Comparison of ENCODE assay signal across 28 mouse cellular contexts in the genomic region with DNA sequence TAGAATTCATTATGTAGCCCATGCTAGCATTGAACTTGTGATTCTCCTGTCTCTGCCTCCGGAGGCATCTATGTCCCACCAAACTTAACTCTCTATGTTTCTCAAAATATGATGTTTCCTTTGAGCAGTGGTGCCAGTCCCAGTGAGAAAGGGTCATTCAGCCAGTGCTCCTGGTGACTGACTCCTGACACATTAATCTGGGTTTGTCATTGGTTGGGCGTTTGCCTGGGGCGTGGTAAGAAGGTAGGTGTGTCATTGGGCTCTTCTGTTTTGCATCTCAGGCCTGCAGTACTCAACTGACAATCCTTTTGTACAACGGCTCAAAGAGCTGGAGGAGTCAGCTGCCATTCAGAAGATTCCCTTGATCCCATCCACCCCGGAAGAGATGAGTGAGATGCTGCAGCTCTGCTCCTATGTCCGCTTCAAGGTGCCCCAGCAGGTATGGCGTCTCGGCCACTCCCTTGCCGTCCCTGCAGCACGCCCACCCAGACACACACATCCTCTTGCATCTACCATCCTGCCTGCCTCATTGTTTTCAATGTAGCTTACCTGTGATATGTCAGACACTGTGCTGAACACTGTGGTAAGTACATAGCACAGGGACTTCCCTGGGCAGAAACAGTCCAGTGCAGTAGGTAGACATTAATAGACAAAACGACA. TPM values are rescaled to one million over a fixed set of nuclear protein-coding genes. Genes with fewer than 3 reads are reported as not detected.
DNase-seq lines count a peak whose midpoint lies in the region; ATAC-seq lines count a peak whose summit lies in the region.
"Had no signal": no experiment of that assay in that cellular context is flagged by ENCODE, and none has a peak within 500 bp of the region (broad histone marks: within the 10 kb centered on the region; RNA-seq: fewer than 3 reads in every experiment).

No protein-coding gene starts in this region.

- 87% methylated on average over 11 of the region's 11 CpGs for WGBS in forebrain, embryonic 11.5 days
- 84% methylated on average over 11 of the region's 11 CpGs for WGBS in forebrain, embryonic 12.5 days
- WGBS in midbrain, embryonic 10.5 days = 84% methylated on average over 11 of the region's 11 CpGs

- H3K36me3 ChIP-seq in forebrain, embryonic 11.5 days (ENCODE audit: control insufficient read depth, insufficient read depth, low read length) = no peaks in the 10 kb centered on the region; the same call in 1 of the 2 replicates
- H3K36me3 ChIP-seq in forebrain, embryonic 12.5 days (replicated peaks) = peaks cover 39% of the 10 kb centered on the region
- H3K36me3 ChIP-seq in midbrain, embryonic 10.5 days = peaks cover 25% of the 10 kb centered on the region
- H3K36me3 ChIP-seq: G1E; lung, embryonic 15.5 days had no signal

- DNase-seq in forebrain, embryonic 11.5 days (ENCODE audit: low spot score) = peak; percentile 41
- DNase-seq in kidney, postnatal 36 days = peak; percentile 21 to 26
- no peak for DNase-seq in kidney, adult 18-20 months
- peak; percentile 66 for DNase-seq in ES-CJ7 (ENCODE audit: low read depth, low spot score)
- peak; percentile 61 for DNase-seq in induced T-regulatory cell, adult 2 months (ENCODE audit: low read depth)
- no peak for DNase-seq in thymus, postnatal 25 days
- no peak for DNase-seq in midbrain, embryonic 10.5 days (ENCODE audit: low spot score)
- DNase-seq: cerebellum, postnatal 14 days; gastrocnemius, postnatal 10 days; heart, postnatal 36 days; kidney, adult 8-10 months; kidney, postnatal 14 days; thymus, adult 18-20 months; thymus, postnatal 4 days had no signal

- H3K4me2 ChIP-seq in forebrain, embryonic 11.5 days (ENCODE audit: low read depth, low read length, severe bottlenecking) = no peak overlapping the region
- no peak overlapping the region for H3K4me2 ChIP-seq in forebrain, embryonic 12.5 days
- H3K4me2 ChIP-seq: forebrain, embryonic 13.5 days; heart, embryonic 15.5 days; hindbrain, embryonic 13.5 days; limb, embryonic 13.5 days; liver, embryonic 11.5 days; lung, embryonic 15.5 days; midbrain, embryonic 13.5 days; neural tube, embryonic 13.5 days; stomach, embryonic 15.5 days had no signal

- H3K4me1 ChIP-seq in forebrain, embryonic 11.5 days (replicated peaks; ENCODE audit: control insufficient read depth, insufficient read depth, low read length) = no peaks in the 10 kb centered on the region
- H3K4me1 ChIP-seq in forebrain, embryonic 12.5 days = no peaks in the 10 kb centered on the region
- H3K4me1 ChIP-seq in midbrain, embryonic 10.5 days = no peaks in the 10 kb centered on the region
- H3K4me1 ChIP-seq: forebrain, embryonic 13.5 days; heart, embryonic 15.5 days; hindbrain, embryonic 13.5 days; limb, embryonic 13.5 days; lung, embryonic 15.5 days; midbrain, embryonic 13.5 days; neural tube, embryonic 13.5 days; stomach, embryonic 15.5 days had no signal

- H3K9ac ChIP-seq in forebrain, embryonic 11.5 days (ENCODE audit: low read length) = no peak overlapping the region
- H3K9ac ChIP-seq in forebrain, embryonic 12.5 days = no peak overlapping the region
- H3K9ac ChIP-seq: forebrain, embryonic 13.5 days; heart, embryonic 15.5 days; hindbrain, embryonic 13.5 days; limb, embryonic 13.5 days; lung, embryonic 15.5 days; midbrain, embryonic 13.5 days; neural tube, embryonic 13.5 days; stomach, embryonic 15.5 days had no signal

- H3K27ac ChIP-seq in forebrain, embryonic 11.5 days (ENCODE audit: low read depth, low read length) = no peak overlapping the region
- H3K27ac ChIP-seq in forebrain, embryonic 12.5 days = no peak overlapping the region
- H3K27ac ChIP-seq in midbrain, embryonic 10.5 days (replicated peaks) = no peak overlapping the region
- H3K27ac ChIP-seq: forebrain, embryonic 13.5 days; heart, embryonic 15.5 days; hindbrain, embryonic 13.5 days; layer of hippocampus, adult 2 months; limb, embryonic 13.5 days; lung, embryonic 15.5 days; midbrain, embryonic 13.5 days; neural tube, embryonic 13.5 days; stomach, embryonic 15.5 days had no signal

- H3K9me3 ChIP-seq in forebrain, embryonic 11.5 days (ENCODE audit: control insufficient read depth, low read length) = no peaks in the 10 kb centered on the region
- H3K9me3 ChIP-seq in forebrain, embryonic 12.5 days = no peaks in the 10 kb centered on the region
- H3K9me3 ChIP-seq in midbrain, embryonic 10.5 days (replicated peaks) = no peaks in the 10 kb centered on the region
- H3K9me3 ChIP-seq: forebrain, embryonic 13.5 days; G1E; heart, embryonic 15.5 days; hindbrain, embryonic 13.5 days; limb, embryonic 13.5 days; lung, embryonic 15.5 days; midbrain, embryonic 13.5 days; neural tube, embryonic 13.5 days; stomach, embryonic 15.5 days had no signal

- no peak for ATAC-seq in forebrain, embryonic 11.5 days (replicated peaks; ENCODE audit: low FRiP score)
- no peak for ATAC-seq in forebrain, embryonic 12.5 days (ENCODE audit: low FRiP score)
- ATAC-seq: forebrain, embryonic 13.5 days; midbrain, embryonic 13.5 days had no signal

- no peak overlapping the region for H3K4me3 ChIP-seq in forebrain, embryonic 11.5 days (ENCODE audit: low read depth, low read length)
- no peak overlapping the region for H3K4me3 ChIP-seq in forebrain, embryonic 12.5 days (replicated peaks)
- no peak overlapping the region for H3K4me3 ChIP-seq in midbrain, embryonic 10.5 days
- H3K4me3 ChIP-seq: erythroblast, embryonic 14.5 days; forebrain, embryonic 13.5 days; heart, embryonic 15.5 days; hindbrain, embryonic 13.5 days; layer of hippocampus, adult 2 months; limb, embryonic 13.5 days; lung, embryonic 15.5 days; midbrain, embryonic 13.5 days; neural tube, embryonic 13.5 days; stomach, embryonic 15.5 days had no signal

- H3K27me3 ChIP-seq in forebrain, embryonic 11.5 days (ENCODE audit: control insufficient read depth, insufficient read depth, low read length) = no peaks in the 10 kb centered on the region
- no peaks in the 10 kb centered on the region for H3K27me3 ChIP-seq in forebrain, embryonic 12.5 days
- H3K27me3 ChIP-seq in midbrain, embryonic 10.5 days (ENCODE audit: low read depth, poor library complexity, severe bottlenecking) = no peaks in the 10 kb centered on the region
- H3K27me3 ChIP-seq: forebrain, embryonic 13.5 days; heart, embryonic 15.5 days; hindbrain, embryonic 13.5 days; limb, embryonic 13.5 days; lung, embryonic 15.5 days; midbrain, embryonic 13.5 days; neural tube, embryonic 13.5 days; stomach, embryonic 15.5 days had no signal

RNA-seq across cellular contexts. Expression of a gene that starts 34.9 kb away (rescaled TPM):
- polyA plus RNA-seq in forebrain, embryonic 11.5 days (2014; fragmentation: Nextera tagmentation; extraction: Ambion mirVana) = 64.5 and 69.2 TPM in 2 replicates
- 53.3 and 53.6 TPM in 2 replicates for polyA plus RNA-seq in forebrain, embryonic 12.5 days (2016; fragmentation: Nextera tagmentation; extraction: Ambion mirVana)
- polyA plus RNA-seq in midbrain, embryonic 10.5 days (2016; fragmentation: Nextera tagmentation; extraction: Ambion mirVana) = 57.5 and 60.1 TPM in 2 replicates

RNA-seq across cellular contexts. Expression of a gene that starts 42.6 kb away (rescaled TPM):
- 19.2 and 19.5 TPM in 2 replicates for polyA plus RNA-seq in forebrain, embryonic 11.5 days (2014; fragmentation: Nextera tagmentation; extraction: Ambion mirVana)
- polyA plus RNA-seq in forebrain, embryonic 12.5 days (2016; fragmentation: Nextera tagmentation; extraction: Ambion mirVana) = 18.8 and 21.4 TPM in 2 replicates
- polyA plus RNA-seq in midbrain, embryonic 10.5 days (2016; fragmentation: Nextera tagmentation; extraction: Ambion mirVana) = 14.7 and 16.6 TPM in 2 replicates
- polyA plus RNA-seq: erythroblast, embryonic 14.5 days; G1E had no signal

RNA-seq across cellular contexts. Expression of a gene that starts 50.9 kb away (rescaled TPM):
- not detected in 2 replicates for polyA plus RNA-seq in forebrain, embryonic 11.5 days (2014; fragmentation: Nextera tagmentation; extraction: Ambion mirVana)
- polyA plus RNA-seq in forebrain, embryonic 12.5 days (2016; fragmentation: Nextera tagmentation; extraction: Ambion mirVana) = not detected in 2 replicates
- 0.05 TPM in 1 of 2 replicates, not detected in the other for polyA plus RNA-seq in midbrain, embryonic 10.5 days (2016; fragmentation: Nextera tagmentation; extraction: Ambion mirVana)
- polyA plus RNA-seq: C2C12; erythroblast, embryonic 14.5 days; G1E had no signal

RNA-seq across cellular contexts. Expression of a gene that starts 52.7 kb away (rescaled TPM):
- 24.3 and 26.4 TPM in 2 replicates for polyA plus RNA-seq in forebrain, embryonic 11.5 days (2014; fragmentation: Nextera tagmentation; extraction: Ambion mirVana)
- 30.3 and 34.5 TPM in 2 replicates for polyA plus RNA-seq in forebrain, embryonic 12.5 days (2016; fragmentation: Nextera tagmentation; extraction: Ambion mirVana)
- 14.7 and 17.8 TPM in 2 replicates for polyA plus RNA-seq in midbrain, embryonic 10.5 days (2016; fragmentation: Nextera tagmentation; extraction: Ambion mirVana)

Comparison
In these comparisons a context has a peak if more than half of its experiments do, and no peak if none do; other contexts are left out.
1. DNase-seq: peak in forebrain, embryonic 11.5 days (single experiment), kidney, postnatal 36 days (2 of 2), ES-CJ7 (single experiment) and induced T-regulatory cell, adult 2 months (single experiment); none in kidney, adult 18-20 months (single experiment), thymus, postnatal 25 days (single experiment) and midbrain, embryonic 10.5 days (single experiment).